Mouse (Mus musculus) CD4-positive, CD25-positive, alpha-beta regulatory T cell, adult 4 months (primary cell): ENCODE measurements at regions not wholly inside any gene's neighbourhood (a gene's known extent, or its start where the extent isn't known, plus 50 kb on each side); places are given as distances from the start of the nearest gene placed in this dataset.

ENCODE experiments used
- ATAC-seq: one replicate; pipeline ENCODE4 v1.8.0; 2017

- ATAC-seq, result peak; percentile 72
Observed at GRCm38 (mm10) chr13:10855947-10856561, 495.4 kb upstream of the Chrm3 start.

GRCm38 (mm10) chr13:10845212-10845611 lies 484.6 kb upstream of the Chrm3 start:
- ATAC-seq, result no peak

- ATAC-seq, result no peak
Observed at GRCm38 (mm10) chr13:10799351-10799913, 438.8 kb upstream of the Chrm3 start.
